Mouse (Mus musculus): ENCODE measurements around the gene Sp9. TPM values are rescaled to one million over a fixed set of nuclear protein-coding genes. Genes with fewer than 3 reads are reported as not detected.

Sp9 gene
- 1.2 TPM in 2 replicates for polyA plus RNA-seq (2015; fragmentation: Nextera tagmentation; extraction: Ambion mirVana)

DNA sequence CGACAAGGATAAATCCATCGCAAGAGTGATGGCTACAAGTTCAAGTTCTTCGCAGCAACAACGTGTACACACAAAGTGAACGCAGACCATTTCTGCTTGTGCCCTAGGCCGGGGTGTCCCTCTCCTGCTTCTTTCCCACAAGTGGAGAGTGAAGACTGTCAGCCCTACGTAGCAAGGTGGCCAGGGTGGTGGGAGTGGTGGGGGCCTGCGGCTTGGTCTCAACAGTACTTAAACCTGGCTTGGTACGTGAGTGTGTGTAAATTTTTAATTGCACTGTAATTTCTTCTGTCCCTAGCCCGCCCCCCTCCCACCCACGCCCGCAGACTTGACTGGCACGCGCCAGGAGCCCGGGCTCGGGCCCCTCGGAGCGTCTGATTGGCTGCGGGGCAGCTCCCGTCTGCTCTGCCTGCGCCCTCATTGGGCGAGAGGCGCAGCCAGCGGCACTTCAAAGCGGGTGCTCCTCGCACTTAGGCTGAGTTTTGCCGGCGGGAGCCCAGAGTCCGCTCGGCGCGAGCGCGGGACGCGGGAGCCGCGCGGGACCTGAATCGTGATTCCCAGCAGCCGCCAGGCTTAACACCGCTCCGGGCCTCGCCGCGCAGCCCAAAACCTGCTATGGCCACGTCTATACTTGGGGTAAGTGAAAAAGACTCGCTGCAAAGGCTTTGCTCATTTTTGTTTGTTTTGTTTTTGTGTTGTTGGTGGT, at the start of gene Sp9:
Sp9 (plus strand) TSS at position 467 of the 703 bp plus-strand sequence.
- Histone ChIP-seq H3K4me2 (peak within 1 kb of the TSS; percentile 57), H3K4me1 (replicated peaks) (peaks cover 38% of the 10 kb centered on the region), H3K9me3 (no peaks in the 10 kb centered on the region), H3K9ac (no peak within 1 kb of the TSS), H3K4me3 (peak within 1 kb of the TSS; percentile 36), H3K27me3 (peaks cover 51% of the 10 kb centered on the region), H3K36me3 (no peaks in the 10 kb centered on the region), H3K27ac (replicated peaks) (no peak within 1 kb of the TSS)
- ATAC-seq (ENCODE audit: low FRiP score, low read depth): peak; percentile 83
- WGBS: under 1% methylated on average over 48 of the region's 48 CpGs

GRCm38 (mm10) chr2:73231081-73231480, 40.6 kb upstream of the Sp9 start:
- Histone ChIP-seq H3K9ac (no peak overlapping the region), H3K4me3 (no peak overlapping the region), H3K9me3 (no peaks in the 10 kb centered on the region), H3K4me2 (no peak overlapping the region), H3K36me3 (no peaks in the 10 kb centered on the region), H3K27me3 (no peaks in the 10 kb centered on the region), H3K4me1 (replicated peaks) (no peaks in the 10 kb centered on the region), H3K27ac (replicated peaks) (no peak overlapping the region)
- WGBS: 68% methylated on average over 3 of the region's 3 CpGs
- no peak for ATAC-seq (ENCODE audit: low FRiP score, low read depth)

GRCm38 (mm10) chr2:73241299-73241698, 30.4 kb upstream of the Sp9 start:
- Histone ChIP-seq H3K9ac (no peak overlapping the region), H3K4me2 (no peak overlapping the region), H3K36me3 (no peaks in the 10 kb centered on the region), H3K9me3 (no peaks in the 10 kb centered on the region), H3K27me3 (no peaks in the 10 kb centered on the region), H3K27ac (replicated peaks) (no peak overlapping the region), H3K4me3 (no peak overlapping the region), H3K4me1 (replicated peaks) (no peaks in the 10 kb centered on the region)
- 90% methylated on average over 4 of the region's 4 CpGs for WGBS
- no peak for ATAC-seq (ENCODE audit: low FRiP score, low read depth)

DNA sequence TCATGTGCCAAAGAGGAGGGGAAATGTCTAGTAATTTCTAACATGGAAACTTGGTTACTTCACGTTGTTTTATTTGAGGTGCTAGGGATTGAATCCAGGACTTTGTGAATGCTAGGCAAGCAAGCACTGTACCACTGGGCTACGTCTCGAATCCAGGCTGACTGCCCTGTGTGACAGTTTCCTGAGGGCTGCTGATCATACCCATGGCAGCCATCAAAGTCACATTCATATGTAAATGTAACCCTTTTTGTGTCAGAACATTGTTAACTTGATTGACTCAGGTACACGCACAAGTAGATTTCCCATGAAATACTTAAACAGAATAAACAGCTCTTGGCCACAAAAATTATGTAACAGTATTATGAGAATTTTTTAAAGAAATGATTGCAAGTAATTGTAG, 23.0 kb upstream of the Sp9 start:
- no peaks in the 10 kb centered on the region for H3K36me3 ChIP-seq
- WGBS: 47% methylated on average over 4 of the region's 4 CpGs
- ATAC-seq (ENCODE audit: low FRiP score, low read depth): no peak
- H3K27ac ChIP-seq (replicated peaks): no peak overlapping the region
- H3K27me3 ChIP-seq: no peaks in the 10 kb centered on the region
- H3K9me3 ChIP-seq: no peaks in the 10 kb centered on the region
- no peak overlapping the region for H3K4me3 ChIP-seq
- H3K4me2 ChIP-seq: no peak overlapping the region
- no peak overlapping the region for H3K9ac ChIP-seq
- no peaks in the 10 kb centered on the region for H3K4me1 ChIP-seq (replicated peaks)

DNA sequence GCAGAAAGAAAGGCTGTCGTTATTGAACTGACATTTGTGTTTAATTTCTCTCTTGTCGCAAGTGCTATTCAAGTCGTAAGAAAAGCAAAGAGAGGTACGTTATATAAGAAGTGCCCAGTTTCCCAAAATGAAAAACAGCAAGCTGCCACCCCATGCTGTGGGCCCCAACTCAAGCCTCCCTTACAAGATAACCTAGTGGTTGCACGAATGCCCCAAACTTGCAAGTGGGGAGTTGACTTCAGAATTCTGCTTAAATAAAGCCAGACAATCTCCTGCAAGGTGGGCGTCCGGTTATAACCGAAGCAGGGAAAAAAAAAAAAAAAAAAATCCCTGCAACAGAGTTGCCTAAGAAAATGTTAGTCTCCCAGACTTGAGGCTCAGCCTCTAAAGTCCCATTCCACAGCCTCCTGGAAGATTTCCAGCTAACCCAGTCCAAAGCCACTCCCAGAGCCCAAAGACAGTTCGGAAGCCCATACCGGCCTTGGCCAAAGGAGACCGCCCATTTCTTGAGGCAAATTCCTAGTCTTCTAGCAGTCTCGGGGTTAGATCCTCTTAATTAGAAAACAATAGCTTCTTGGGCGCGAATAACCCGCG, 8.5 kb upstream of the Sp9 start:
- H3K9ac ChIP-seq: no peak overlapping the region
- WGBS: 10% methylated on average over 16 of the region's 16 CpGs

DNA sequence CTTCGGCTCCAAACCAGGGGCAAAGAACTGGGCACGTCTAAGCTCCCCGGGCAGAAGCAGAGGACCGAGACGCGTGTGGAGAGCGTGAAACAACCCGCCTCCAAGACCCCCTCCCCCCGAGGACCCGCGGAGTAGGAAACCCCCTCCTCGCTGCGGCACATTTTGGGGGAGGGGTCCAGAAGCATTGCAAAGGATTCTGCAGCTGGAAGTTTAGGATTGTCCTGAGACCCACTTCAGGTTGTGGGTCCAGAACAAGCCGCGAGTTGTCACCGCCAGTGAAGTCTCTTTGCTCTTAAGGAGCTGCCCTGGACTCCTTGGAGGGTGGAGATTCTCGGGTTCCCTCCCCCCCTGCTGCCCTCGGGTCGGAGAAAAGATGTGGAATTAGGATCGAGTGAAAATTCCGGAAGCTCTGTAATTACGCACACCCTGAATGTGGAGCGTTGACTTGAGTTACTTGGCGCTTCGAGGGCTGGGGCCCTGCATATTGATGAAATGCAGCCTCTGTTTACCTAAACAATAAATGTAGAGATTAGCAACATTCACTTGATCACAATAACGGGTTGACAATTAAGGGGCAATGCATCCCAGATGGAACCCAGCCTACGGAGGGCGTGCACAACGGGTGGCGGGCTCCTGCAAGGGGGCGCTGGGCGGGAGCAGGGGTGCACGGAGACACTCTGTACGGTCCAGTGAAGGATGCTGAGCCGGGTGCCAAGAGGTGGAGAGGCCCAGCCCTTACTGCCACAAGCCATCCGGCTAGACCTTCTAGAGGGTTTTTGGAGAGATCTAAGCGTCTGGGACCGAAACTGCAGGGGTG, 7.7 kb upstream of the Sp9 start:
- ATAC-seq (ENCODE audit: low FRiP score, low read depth): no peak
- 1% methylated on average over 38 of the region's 38 CpGs for WGBS
- H3K27ac ChIP-seq (replicated peaks): no peak overlapping the region
- no peaks in the 10 kb centered on the region for H3K9me3 ChIP-seq
- H3K27me3 ChIP-seq: peaks cover 66% of the 10 kb centered on the region
- peak overlapping the region; percentile 32 for H3K4me3 ChIP-seq
- peaks cover 10% of the 10 kb centered on the region for H3K4me1 ChIP-seq (replicated peaks)
- H3K36me3 ChIP-seq: no peaks in the 10 kb centered on the region
- peak overlapping the region; percentile 54 for H3K4me2 ChIP-seq
- H3K9ac ChIP-seq: no peak overlapping the region

More for the DNA sequence above, 8.5 kb upstream of the Sp9 start:
- H3K4me2 ChIP-seq: peak overlapping the region; percentile 54
- no peaks in the 10 kb centered on the region for H3K9me3 ChIP-seq
- no peaks in the 10 kb centered on the region for H3K36me3 ChIP-seq
- ATAC-seq (ENCODE audit: low FRiP score, low read depth): no peak
- peak overlapping the region; percentile 32 for H3K4me3 ChIP-seq
- no peak overlapping the region for H3K27ac ChIP-seq (replicated peaks)
- peaks cover 10% of the 10 kb centered on the region for H3K4me1 ChIP-seq (replicated peaks)
- peaks cover 62% of the 10 kb centered on the region for H3K27me3 ChIP-seq

- ATAC-seq (ENCODE audit: low FRiP score, low read depth): peak; percentile 27; the same call in 1 of the 2 replicates
- no peak overlapping the region for H3K27ac ChIP-seq (replicated peaks)
- H3K9ac ChIP-seq: no peak overlapping the region
- H3K36me3 ChIP-seq: no peaks in the 10 kb centered on the region
- WGBS: 10% methylated on average over 11 of the region's 11 CpGs
- H3K4me1 ChIP-seq (replicated peaks): peaks cover 10% of the 10 kb centered on the region
- peak overlapping the region; percentile 54 for H3K4me2 ChIP-seq
- no peak overlapping the region for H3K4me3 ChIP-seq
- no peaks in the 10 kb centered on the region for H3K9me3 ChIP-seq
- H3K27me3 ChIP-seq: peaks cover 68% of the 10 kb centered on the region
These were observed 7.0 kb upstream of the Sp9 start for GRCm38 (mm10) chr2:73264611-73265195.

DNA sequence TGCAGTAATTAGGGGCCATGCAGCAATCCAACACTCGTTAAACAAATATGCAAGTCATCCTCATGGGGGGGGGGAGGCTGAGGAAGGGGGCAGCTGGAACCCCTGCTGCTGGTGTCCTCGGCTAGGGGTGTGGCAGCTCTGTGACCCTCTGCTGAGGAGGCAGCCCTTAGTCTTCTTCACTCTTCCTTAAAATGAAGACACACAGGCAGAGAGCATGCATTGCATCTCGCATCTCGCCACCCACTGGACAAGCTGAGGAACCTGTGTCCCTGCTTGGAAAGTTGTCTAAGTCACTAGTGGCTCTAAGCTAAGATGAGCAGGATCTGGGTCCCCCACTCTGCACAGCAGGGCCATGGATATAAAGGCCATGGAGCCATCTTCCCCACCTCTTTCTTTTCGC, 5.7 kb upstream of the Sp9 start:
- Histone ChIP-seq H3K4me1 (replicated peaks) (peaks cover 19% of the 10 kb centered on the region), H3K9me3 (no peaks in the 10 kb centered on the region), H3K4me2 (no peak overlapping the region), H3K4me3 (no peak overlapping the region), H3K27me3 (peaks cover 81% of the 10 kb centered on the region), H3K9ac (no peak overlapping the region), H3K27ac (replicated peaks) (no peak overlapping the region), H3K36me3 (no peaks in the 10 kb centered on the region)
- 9% methylated on average over 5 of the region's 5 CpGs for WGBS
- no peak for ATAC-seq (ENCODE audit: low FRiP score, low read depth)

- no peak for ATAC-seq (ENCODE audit: low FRiP score, low read depth)
- Histone ChIP-seq H3K27me3 (peaks cover 87% of the 10 kb centered on the region), H3K27ac (replicated peaks) (no peak overlapping the region), H3K9me3 (no peaks in the 10 kb centered on the region), H3K4me2 (no peak overlapping the region), H3K36me3 (no peaks in the 10 kb centered on the region), H3K4me3 (no peak overlapping the region), H3K4me1 (replicated peaks) (peaks cover 24% of the 10 kb centered on the region), H3K9ac (no peak overlapping the region)
- WGBS: 71% methylated on average over 1 of the region's 1 CpGs
These were observed 5.1 kb upstream of the Sp9 start for GRCm38 (mm10) chr2:73266623-73267022.

DNA sequence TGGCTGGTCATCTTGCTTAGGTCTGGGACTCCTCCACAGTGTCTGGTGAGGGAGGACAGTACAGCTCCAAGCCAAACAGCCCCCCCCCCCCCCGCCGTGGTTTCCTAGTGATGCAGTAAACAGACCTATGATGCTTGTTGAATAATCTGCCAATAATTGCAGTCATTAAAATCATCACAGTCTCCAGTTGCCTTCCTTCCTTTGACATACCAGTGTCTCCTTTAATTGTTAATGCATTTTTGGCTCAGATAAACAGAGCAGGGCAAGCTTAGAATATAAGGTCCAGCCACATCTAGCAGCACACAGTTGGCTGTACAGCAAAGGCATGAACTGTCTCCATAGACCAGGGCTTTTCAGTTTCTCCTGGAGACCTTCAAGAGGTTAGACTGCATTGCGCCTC, 4.5 kb upstream of the Sp9 start:
- Histone ChIP-seq H3K4me1 (replicated peaks) (peaks cover 28% of the 10 kb centered on the region), H3K27ac (replicated peaks) (no peak overlapping the region), H3K27me3 (peaks cover 83% of the 10 kb centered on the region), H3K4me2 (no peak overlapping the region), H3K4me3 (no peak overlapping the region), H3K36me3 (no peaks in the 10 kb centered on the region), H3K9ac (no peak overlapping the region), H3K9me3 (no peaks in the 10 kb centered on the region)
- WGBS: 22% methylated on average over 3 of the region's 3 CpGs
- ATAC-seq (ENCODE audit: low FRiP score, low read depth): no peak

DNA sequence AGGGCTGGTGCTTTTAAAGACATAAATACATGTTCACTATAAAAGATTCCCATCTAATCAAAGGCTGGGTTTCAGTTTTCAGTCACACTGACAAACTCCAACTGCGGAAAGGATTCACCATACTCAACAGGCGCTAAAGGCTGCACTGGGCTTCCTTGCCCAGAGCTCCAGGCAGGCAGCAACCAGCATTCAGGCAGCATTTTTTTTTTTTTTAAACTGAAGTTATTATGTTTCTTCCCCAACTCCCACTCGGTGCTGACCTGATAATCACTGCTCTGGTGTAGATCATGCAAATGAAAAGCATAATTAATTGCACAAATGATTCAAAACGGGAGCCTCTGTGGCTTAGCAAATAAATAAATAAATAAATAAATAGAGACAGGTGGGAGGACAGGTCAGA, 3.9 kb upstream of the Sp9 start:
- Histone ChIP-seq H3K4me3 (no peak overlapping the region), H3K9me3 (no peaks in the 10 kb centered on the region), H3K27me3 (peaks cover 79% of the 10 kb centered on the region), H3K9ac (no peak overlapping the region), H3K36me3 (no peaks in the 10 kb centered on the region), H3K27ac (replicated peaks) (no peak overlapping the region), H3K4me2 (no peak overlapping the region), H3K4me1 (replicated peaks) (peaks cover 29% of the 10 kb centered on the region)
- 6% methylated on average over 4 of the region's 4 CpGs for WGBS
- ATAC-seq (ENCODE audit: low FRiP score, low read depth): no peak

GRCm38 (mm10) chr2:73268281-73268680, 3.4 kb upstream of the Sp9 start:
- Histone ChIP-seq H3K36me3 (no peaks in the 10 kb centered on the region), H3K4me3 (no peak overlapping the region), H3K4me1 (replicated peaks) (peaks cover 34% of the 10 kb centered on the region), H3K9ac (no peak overlapping the region), H3K27ac (replicated peaks) (no peak overlapping the region), H3K27me3 (peaks cover 74% of the 10 kb centered on the region), H3K4me2 (no peak overlapping the region), H3K9me3 (no peaks in the 10 kb centered on the region)
- ATAC-seq (ENCODE audit: low FRiP score, low read depth): no peak
- 3% methylated on average over 12 of the region's 12 CpGs for WGBS
